Mouse (Mus musculus) B cell, adult 2 months (primary cell): ENCODE data around the gene Ccdc107.

ENCODE experiments used
- DNase-seq, 2 experiments: peaks; one replicate each; pipeline ENCODE4 v3.0.0; 2022

Gene Ccdc107

DNA sequence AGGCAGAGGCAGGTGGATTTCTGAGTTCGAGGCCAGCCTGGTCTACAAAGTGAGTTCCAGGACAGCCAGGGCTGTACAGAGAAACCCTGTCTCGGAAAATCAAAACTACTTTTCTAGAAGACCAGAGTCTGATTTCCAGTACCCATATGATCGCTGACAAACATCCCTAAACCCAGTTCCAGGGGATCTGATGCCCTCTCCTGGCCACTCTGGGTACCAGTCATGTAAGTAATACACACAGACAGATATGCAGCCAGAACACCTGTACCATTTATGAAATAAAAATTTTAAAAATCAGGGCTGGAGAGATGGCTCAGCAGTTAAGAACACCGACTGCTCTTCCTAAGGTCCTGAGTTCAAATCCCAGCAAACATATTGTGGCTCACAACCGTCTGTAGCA is 7.0 kb upstream of the Ccdc107 start:
- DNase-seq = peak in 1 of 2 experiments; percentile 32

GRCm38 (mm10) chr4:43489611-43490010 is 3.1 kb upstream of the Ccdc107 start:
- no peak for DNase-seq

DNA sequence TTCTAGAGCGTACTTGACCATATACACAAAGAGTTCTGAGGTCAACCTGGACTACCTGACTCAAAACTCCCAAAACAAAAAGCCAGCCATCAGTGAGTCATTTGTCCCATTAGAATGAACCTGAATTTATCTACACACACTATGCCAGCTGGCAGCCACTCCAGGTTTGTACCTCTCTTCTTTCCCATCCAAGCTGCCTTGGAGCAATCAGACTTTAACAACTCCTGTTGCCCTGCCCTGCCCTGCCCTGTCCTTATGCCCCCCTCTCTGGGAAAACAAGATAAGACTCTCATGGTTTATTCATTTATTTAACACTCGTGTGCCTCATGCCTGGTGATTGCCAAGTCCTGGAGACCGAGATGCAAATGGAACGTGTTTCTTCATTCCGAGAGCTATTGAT is 1.9 kb upstream of the Ccdc107 start:
- no peak for DNase-seq

DNA sequence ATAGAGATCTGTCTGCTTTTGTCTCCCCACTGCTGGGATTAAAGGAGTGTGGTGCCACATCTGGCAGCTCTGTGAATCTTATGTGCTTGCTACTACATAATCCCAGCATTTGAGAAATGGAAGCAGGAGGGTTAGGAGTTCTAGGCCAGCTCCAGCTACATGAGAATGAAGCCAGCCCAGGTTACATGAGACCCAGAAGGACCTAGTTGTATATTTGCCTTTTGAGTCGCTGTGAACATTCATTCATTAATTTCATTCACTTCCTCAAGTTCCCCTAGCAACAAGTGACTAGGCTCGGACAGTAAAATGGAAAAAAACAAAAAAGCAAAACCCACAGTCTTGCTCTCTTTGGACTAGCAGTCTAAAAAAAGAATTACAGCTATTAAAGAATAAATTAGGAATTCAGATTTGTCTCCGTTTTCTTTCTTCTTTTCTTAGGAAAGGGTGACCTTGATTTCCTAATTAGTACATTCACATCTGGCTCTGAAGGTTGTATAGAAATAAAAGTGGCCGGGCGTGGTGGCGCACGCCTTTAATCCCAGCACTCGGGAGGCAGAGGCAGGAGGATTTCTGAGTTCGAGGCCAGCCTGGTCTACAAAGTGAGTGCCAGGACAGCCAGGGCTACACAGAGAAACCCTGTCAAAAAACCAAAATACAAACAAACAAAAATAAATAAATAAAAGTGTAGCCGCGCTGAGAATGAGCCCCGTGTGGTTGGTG is 439 bp upstream of the Ccdc107 start:
- DNase-seq = peak; percentile 53 to 57

GRCm38 (mm10) chr4:43493186-43493845 is 616 bp downstream of the Ccdc107 start:
- DNase-seq = peak; percentile 99

GRCm38 (mm10) chr4:43493846-43494240 is 1.1 kb downstream of the Ccdc107 start:
- peak in 1 of 2 experiments; percentile 21 for DNase-seq

GRCm38 (mm10) chr4:43496587-43496986 is 3.9 kb downstream of the Ccdc107 start:
- no peak for DNase-seq

GRCm38 (mm10) chr4:43497405-43497804 is 4.7 kb downstream of the Ccdc107 start:
- DNase-seq = no peak

- no peak for DNase-seq
Measured at GRCm38 (mm10) chr4:43497946-43498345, 5.2 kb downstream of the Ccdc107 start.

GRCm38 (mm10) chr4:43498983-43499382 is 6.3 kb downstream of the Ccdc107 start:
- no peak for DNase-seq

GRCm38 (mm10) chr4:43499407-43500333 is 7.0 kb downstream of the Ccdc107 start, which contains the start of gene Arhgef39:
TSS of gene Arhgef39 (minus strand) at chr4:43499695.
- DNase-seq = peak; percentile 56 to 63

DNA sequence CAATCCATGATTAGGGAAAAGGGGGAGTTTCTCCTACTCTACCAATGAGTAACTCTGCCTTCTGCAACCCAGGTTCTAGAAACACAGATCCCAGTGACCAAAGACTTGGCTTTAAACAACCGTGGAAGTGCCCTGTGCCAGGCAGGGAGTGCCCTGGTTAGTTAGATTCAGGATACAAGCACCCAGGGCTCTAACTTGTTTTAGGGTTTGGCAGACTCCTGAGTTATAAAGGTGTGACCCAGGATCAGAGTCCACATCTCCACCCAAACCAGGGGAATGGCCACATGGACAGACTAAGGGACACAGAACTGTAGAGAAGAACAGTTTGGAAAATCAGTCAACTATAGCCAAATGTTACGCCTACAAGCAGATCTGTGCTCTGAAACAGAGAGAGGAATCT is 10.3 kb downstream of the Ccdc107 start:
- no peak for DNase-seq

DNA sequence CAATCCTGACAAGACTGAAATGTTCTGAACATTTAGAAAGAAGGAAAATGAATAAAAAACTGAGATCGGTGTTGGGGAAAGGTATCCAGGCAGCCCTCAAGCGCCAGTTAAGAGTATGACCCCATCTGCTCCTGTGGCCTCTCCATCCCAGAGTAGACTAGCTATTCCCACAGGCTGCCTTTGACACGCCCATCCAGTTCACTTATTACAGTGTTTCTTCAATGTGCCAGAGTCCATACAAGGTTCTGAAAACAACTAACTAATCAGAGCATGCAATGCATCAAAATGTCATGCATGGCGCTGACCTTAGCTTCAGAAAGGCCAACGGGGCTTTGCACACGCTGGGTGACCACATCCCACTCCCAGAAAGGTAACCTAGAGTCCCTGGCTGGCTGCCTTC is 10.8 kb downstream of the Ccdc107 start:
- no peak for DNase-seq

DNA sequence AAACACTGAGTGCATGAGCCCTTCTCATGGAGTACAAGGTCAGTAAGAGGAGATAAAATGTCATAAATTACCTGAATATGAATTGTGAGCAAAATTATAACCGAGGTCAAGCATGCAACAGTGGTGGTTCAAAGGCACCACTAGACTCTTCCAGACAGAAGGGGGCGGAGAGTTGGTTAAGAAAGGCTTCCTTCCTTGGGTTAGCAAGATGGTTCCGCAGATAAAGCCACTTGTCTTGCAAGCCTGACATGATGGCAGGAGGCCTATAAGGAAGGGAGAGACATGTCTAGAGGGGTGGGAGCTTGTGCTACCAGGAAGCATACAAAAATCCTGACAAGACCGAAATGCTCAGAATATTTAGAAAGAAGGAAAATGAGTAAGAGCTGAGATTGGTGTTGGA is 11.6 kb downstream of the Ccdc107 start:
- DNase-seq = no peak

- DNase-seq = no peak
Measured at GRCm38 (mm10) chr4:43506074-43506473, 13.4 kb downstream of the Ccdc107 start.

- no peak for DNase-seq
Measured at GRCm38 (mm10) chr4:43506536-43507185, 14.0 kb downstream of the Ccdc107 start, which contains the start of gene Car9. TSS of gene Car9 (plus strand) at chr4:43506966.

DNA sequence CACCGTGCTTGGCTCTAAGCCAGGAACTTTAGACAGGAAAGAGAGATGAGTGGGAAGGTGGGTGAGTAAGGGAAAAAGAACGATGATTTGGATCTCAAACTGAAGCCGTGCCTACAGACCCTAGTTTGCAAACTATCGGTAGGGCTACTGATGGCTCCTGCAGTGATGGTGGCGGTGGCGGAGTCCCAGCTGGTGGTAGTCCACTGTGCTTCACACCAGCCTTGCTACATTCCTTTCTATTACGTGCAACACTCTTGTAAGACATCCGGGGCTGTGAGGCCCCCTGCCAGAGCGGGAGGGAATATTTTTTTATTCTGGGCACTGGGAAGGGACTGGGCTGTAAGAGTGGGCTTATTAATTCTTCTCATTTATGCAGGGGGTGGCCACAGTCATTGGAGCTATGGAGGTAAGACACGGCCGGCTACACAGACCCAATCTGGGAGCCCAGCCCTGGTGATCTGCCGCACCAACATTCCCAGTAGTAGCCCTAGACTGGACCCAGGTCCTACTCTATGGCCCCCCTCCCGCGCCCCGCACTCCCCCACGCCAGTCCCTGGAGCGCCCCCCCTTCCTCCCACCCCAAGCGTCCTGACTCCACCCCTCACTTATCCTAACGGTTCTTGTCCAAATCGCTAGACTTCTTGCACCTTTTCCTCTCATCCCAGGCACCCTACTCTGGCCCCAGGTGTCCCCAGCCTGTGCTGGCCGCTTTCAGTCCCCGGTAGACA is 15.4 kb downstream of the Ccdc107 start:
- DNase-seq = no peak

GRCm38 (mm10) chr4:43508666-43508997 is 15.9 kb downstream of the Ccdc107 start:
- DNase-seq = peak; percentile 73 to 74

GRCm38 (mm10) chr4:43509109-43509508 is 16.4 kb downstream of the Ccdc107 start:
- no peak for DNase-seq

- no peak for DNase-seq
Measured at GRCm38 (mm10) chr4:43511675-43512454, 19.2 kb downstream of the Ccdc107 start.

DNA sequence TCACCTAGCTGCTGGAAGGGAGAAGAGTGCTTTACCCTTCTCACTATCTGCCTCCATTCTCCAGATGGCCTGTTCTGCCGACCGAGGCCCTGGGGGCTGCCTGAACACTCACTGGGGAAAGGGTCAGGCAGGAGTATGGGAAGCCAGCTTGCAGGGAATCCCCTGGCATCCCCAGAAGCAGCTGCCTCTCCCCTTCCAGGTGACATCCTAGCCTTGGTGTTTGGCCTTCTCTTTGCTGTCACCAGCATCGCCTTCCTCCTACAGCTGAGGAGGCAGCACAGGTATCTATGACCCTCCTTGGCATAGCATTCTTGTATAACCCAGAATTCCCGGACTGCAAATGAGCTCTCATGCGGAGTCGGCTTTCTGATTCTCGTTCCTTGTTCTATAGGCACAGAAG is 20.0 kb downstream of the Ccdc107 start:
- DNase-seq = no peak
